Mouse (Mus musculus) urinary bladder, postnatal 25 days (tissue): ENCODE measurements around the gene Ttc6.

Source experiments
- DNase-seq: peaks from one replicate; pipeline ENCODE4 v3.0.0; 2022; ENCODE audit warnings: low spot score

Gene Ttc6

GRCm38 (mm10) chr12:57545371-57546241, 18.3 kb upstream of the Ttc6 start:
- DNase-seq, result no peak

GRCm38 (mm10) chr12:57546415-57547201, 17.3 kb upstream of the Ttc6 start, which contains the start of gene Foxa1:
Gene Foxa1 (minus strand): TSS chr12:57546916.
- no peak for DNase-seq

GRCm38 (mm10) chr12:57547890-57548289, 16.0 kb upstream of the Ttc6 start:
- DNase-seq, result no peak

GRCm38 (mm10) chr12:57548352-57548980, 15.4 kb upstream of the Ttc6 start:
- no peak for DNase-seq

GRCm38 (mm10) chr12:57548981-57549666, 14.8 kb upstream of the Ttc6 start:
- no peak for DNase-seq

- DNase-seq, result no peak
Observed at GRCm38 (mm10) chr12:57549667-57550160, 14.2 kb upstream of the Ttc6 start.

- no peak for DNase-seq
Observed at GRCm38 (mm10) chr12:57550181-57550808, 13.6 kb upstream of the Ttc6 start.

GRCm38 (mm10) chr12:57550881-57551280, 13.0 kb upstream of the Ttc6 start:
- no peak for DNase-seq

GRCm38 (mm10) chr12:57552286-57552685, 11.6 kb upstream of the Ttc6 start:
- no peak for DNase-seq

GRCm38 (mm10) chr12:57554091-57554490, 9.8 kb upstream of the Ttc6 start:
- no peak for DNase-seq

GRCm38 (mm10) chr12:57571773-57572172, 7.9 kb downstream of the Ttc6 start:
- DNase-seq, result no peak

GRCm38 (mm10) chr12:57572415-57572814, 8.5 kb downstream of the Ttc6 start:
- no peak for DNase-seq

GRCm38 (mm10) chr12:57575931-57576628, 12.2 kb downstream of the Ttc6 start:
- peak; percentile 68 for DNase-seq

- DNase-seq, result no peak
Observed at GRCm38 (mm10) chr12:57607624-57608023, 43.7 kb downstream of the Ttc6 start.

- DNase-seq, result no peak
Observed at GRCm38 (mm10) chr12:57615137-57615536, 51.2 kb downstream of the Ttc6 start.

GRCm38 (mm10) chr12:57622030-57622429, 58.1 kb downstream of the Ttc6 start:
- DNase-seq, result no peak

- no peak for DNase-seq
Observed at GRCm38 (mm10) chr12:57623264-57623663, 59.4 kb downstream of the Ttc6 start.

GRCm38 (mm10) chr12:57624011-57624608, 60.2 kb downstream of the Ttc6 start:
- peak; percentile 20 for DNase-seq

GRCm38 (mm10) chr12:57650011-57650410, 86.1 kb downstream of the Ttc6 start:
- no peak for DNase-seq

- DNase-seq, result no peak
Observed at GRCm38 (mm10) chr12:57650677-57651076, 86.8 kb downstream of the Ttc6 start.
